Mouse (Mus musculus): ENCODE measurements around the gene Pkn2. TPM values are rescaled to one million over a fixed set of nuclear protein-coding genes. Genes with fewer than 3 reads are reported as not detected.

Gene Pkn2
- polyA plus RNA-seq (2012; rRNA removed): 12.7 and 13.6 TPM in 2 replicates

DNA sequence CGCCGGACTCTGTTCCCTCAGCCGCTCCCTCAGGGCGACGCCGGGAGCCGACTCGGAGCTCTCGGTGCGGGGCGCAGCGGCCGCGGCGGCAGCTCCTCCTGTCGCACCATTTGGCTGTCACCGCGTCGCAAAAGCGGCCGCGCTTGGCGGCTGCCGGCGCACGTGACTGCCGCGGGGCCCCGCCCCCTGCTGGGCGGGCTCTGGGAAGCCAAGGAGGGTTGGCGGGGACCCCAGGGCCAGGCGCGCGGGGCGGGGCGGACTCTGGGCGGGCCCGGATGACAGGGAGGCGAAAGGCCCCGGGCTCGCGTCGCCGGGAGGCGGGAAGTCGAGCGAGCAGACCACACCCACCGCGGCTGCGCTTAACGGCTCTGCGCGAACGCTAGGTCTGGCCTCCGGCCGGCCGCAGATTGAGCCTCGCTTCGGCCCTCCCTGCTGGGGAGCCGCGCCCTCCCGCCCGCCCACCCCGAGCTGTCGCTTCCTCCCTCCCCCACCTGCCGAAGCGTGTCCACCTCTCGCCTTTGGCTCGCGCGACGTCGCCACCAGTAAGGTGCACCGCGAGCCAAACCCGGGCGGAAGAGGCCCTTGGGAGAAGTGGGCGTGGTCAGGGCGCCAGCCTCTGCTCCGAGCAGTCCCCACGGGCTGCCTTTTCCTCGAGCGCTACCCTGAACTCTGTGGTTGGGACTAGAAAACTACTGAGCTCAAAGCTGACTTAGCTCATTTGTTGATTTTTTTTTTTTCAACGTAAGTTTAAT, at the start of gene Pkn2:
TSS of gene Pkn2 (minus strand) at position 133 of the 752 bp plus-strand sequence.
- Histone ChIP-seq H3K4me3 (ENCODE audit: insufficient read depth, low read depth, low read length) (peak within 1 kb of the TSS; percentile 97), H3K36me3 (ENCODE audit: control insufficient read depth, insufficient read depth, low read length) (no peaks in the 10 kb centered on the region), H3K27ac (ENCODE audit: insufficient read depth, low read depth, low read length) (peak within 1 kb of the TSS; percentile 78), H3K4me1 (ENCODE audit: control insufficient read depth, insufficient read depth, low read length) (peaks cover 2% of the 10 kb centered on the region; the same call in 1 of the 2 replicates), H3K27me3 (replicated peaks; ENCODE audit: control insufficient read depth, insufficient read depth, low read length) (no peaks in the 10 kb centered on the region)
- peak; percentile 99 for DNase-seq
- WGBS: under 1% methylated on average over 83 of the region's 84 CpGs
- TF ChIP-seq CTCF (conservative IDR thresholded peaks at IDR 0.05; ENCODE audit: insufficient read depth, insufficient read length, low read depth, low read length) (no peak), POLR2A (IDR thresholded peaks at IDR 0.05; ENCODE audit: low read depth, low read length) (peak; percentile 75)

GRCm38 (mm10) chr3:142929906-142930305, 48.1 kb upstream of the Pkn2 start:
- TF ChIP-seq CTCF (conservative IDR thresholded peaks at IDR 0.05; ENCODE audit: insufficient read depth, insufficient read length, low read depth, low read length) (no peak), POLR2A (IDR thresholded peaks at IDR 0.05; ENCODE audit: low read depth, low read length) (no peak)
- H3K4me3 ChIP-seq (ENCODE audit: insufficient read depth, low read depth, low read length): no peak overlapping the region
- no peaks in the 10 kb centered on the region for H3K27me3 ChIP-seq (replicated peaks; ENCODE audit: control insufficient read depth, insufficient read depth, low read length)
- 70% methylated on average over 2 of the region's 2 CpGs for WGBS
- no peak overlapping the region for H3K27ac ChIP-seq (ENCODE audit: insufficient read depth, low read depth, low read length)
- no peak for DNase-seq
- H3K4me1 ChIP-seq (ENCODE audit: control insufficient read depth, insufficient read depth, low read length): no peaks in the 10 kb centered on the region
- no peaks in the 10 kb centered on the region for H3K36me3 ChIP-seq (ENCODE audit: control insufficient read depth, insufficient read depth, low read length)

DNA sequence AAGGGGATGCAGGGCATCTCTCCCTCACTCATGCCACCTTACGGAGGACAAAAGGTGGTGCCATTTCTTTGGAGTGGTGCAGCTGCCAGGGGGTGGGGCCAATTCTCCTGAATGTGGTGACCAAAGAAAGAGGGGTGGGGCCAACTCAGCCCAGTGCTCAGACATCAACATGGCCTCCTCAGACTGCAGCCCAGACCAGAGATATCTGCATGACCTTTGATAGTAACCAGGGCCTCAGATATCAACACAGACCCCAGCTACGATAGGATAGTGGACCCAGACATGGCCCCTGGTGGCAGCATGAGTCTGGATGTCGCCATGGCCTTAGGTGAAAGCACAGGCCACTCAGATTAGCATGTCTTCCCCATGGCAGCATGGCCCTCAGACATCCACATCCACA, 45.5 kb upstream of the Pkn2 start:
- H3K27ac ChIP-seq (ENCODE audit: insufficient read depth, low read depth, low read length): no peak overlapping the region
- no peaks in the 10 kb centered on the region for H3K4me1 ChIP-seq (ENCODE audit: control insufficient read depth, insufficient read depth, low read length)
- no peaks in the 10 kb centered on the region for H3K36me3 ChIP-seq (ENCODE audit: control insufficient read depth, insufficient read depth, low read length)
- no peak overlapping the region for H3K4me3 ChIP-seq (ENCODE audit: insufficient read depth, low read depth, low read length)
- TF ChIP-seq CTCF (conservative IDR thresholded peaks at IDR 0.05; ENCODE audit: insufficient read depth, insufficient read length, low read depth, low read length): no peak
- no peak for TF ChIP-seq POLR2A (IDR thresholded peaks at IDR 0.05; ENCODE audit: low read depth, low read length)
- no peaks in the 10 kb centered on the region for H3K27me3 ChIP-seq (replicated peaks; ENCODE audit: control insufficient read depth, insufficient read depth, low read length)
- WGBS: 91% methylated on average over 3 of the region's 3 CpGs
- DNase-seq: no peak

DNA sequence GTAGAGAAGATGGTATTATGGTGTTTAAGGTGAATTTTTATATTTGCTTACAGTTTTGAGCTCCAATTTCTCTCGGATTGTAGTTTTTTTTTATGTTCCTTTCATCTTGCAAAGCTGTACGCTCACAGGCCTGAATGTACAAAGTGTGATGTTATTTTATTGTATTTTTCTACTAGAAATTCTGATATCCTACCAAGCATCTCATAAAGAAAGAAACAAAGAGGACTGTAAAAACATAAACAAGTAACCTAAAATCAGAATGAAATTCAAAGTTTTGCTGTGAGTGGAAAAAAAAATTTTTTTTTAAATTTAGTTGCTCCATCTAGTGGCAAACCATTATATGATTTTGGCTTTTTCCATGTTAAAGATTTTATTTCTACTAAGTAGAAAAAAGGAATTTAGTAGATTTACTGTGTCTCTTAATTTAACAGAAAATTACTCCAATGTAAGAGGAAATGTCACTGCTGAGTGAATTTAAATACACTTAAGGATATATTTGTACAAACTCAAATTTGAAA, 43.1 kb upstream of the Pkn2 start:
- no peak for DNase-seq
- Histone ChIP-seq H3K36me3 (ENCODE audit: control insufficient read depth, insufficient read depth, low read length) (no peaks in the 10 kb centered on the region), H3K27me3 (replicated peaks; ENCODE audit: control insufficient read depth, insufficient read depth, low read length) (no peaks in the 10 kb centered on the region), H3K4me1 (ENCODE audit: control insufficient read depth, insufficient read depth, low read length) (no peaks in the 10 kb centered on the region), H3K4me3 (ENCODE audit: insufficient read depth, low read depth, low read length) (no peak overlapping the region), H3K27ac (ENCODE audit: insufficient read depth, low read depth, low read length) (no peak overlapping the region)
- WGBS: 66% methylated on average over 2 of the region's 2 CpGs
- TF ChIP-seq CTCF (conservative IDR thresholded peaks at IDR 0.05; ENCODE audit: insufficient read depth, insufficient read length, low read depth, low read length): no peak
- TF ChIP-seq POLR2A (IDR thresholded peaks at IDR 0.05; ENCODE audit: low read depth, low read length): no peak

DNA sequence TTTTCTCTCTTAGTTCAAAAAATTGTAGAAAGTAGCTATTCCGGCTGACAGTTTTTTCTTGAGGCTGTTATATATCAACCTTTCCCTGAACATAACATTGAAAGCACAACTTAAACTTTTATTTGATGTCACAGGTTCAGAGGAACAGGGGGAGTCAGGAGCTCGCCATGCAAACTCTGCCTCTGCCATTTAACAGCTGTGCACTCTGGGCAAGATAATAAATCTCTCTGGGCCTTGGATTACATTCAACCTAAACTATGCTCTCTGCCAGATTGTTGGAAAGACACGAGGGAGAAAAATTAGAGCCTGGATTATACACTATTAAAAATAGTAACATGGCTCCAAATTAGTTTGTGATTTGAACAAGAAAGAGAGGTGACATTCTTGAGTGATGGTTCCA, 37.3 kb upstream of the Pkn2 start:
- Histone ChIP-seq H3K4me1 (ENCODE audit: control insufficient read depth, insufficient read depth, low read length) (peaks cover 7% of the 10 kb centered on the region), H3K27ac (ENCODE audit: insufficient read depth, low read depth, low read length) (no peak overlapping the region), H3K4me3 (ENCODE audit: insufficient read depth, low read depth, low read length) (no peak overlapping the region), H3K36me3 (ENCODE audit: control insufficient read depth, insufficient read depth, low read length) (no peaks in the 10 kb centered on the region), H3K27me3 (replicated peaks; ENCODE audit: control insufficient read depth, insufficient read depth, low read length) (no peaks in the 10 kb centered on the region)
- DNase-seq: no peak
- no peak for TF ChIP-seq POLR2A (IDR thresholded peaks at IDR 0.05; ENCODE audit: low read depth, low read length)
- no peak for TF ChIP-seq CTCF (conservative IDR thresholded peaks at IDR 0.05; ENCODE audit: insufficient read depth, insufficient read length, low read depth, low read length)
- WGBS: 49% methylated on average over 3 of the region's 3 CpGs

DNA sequence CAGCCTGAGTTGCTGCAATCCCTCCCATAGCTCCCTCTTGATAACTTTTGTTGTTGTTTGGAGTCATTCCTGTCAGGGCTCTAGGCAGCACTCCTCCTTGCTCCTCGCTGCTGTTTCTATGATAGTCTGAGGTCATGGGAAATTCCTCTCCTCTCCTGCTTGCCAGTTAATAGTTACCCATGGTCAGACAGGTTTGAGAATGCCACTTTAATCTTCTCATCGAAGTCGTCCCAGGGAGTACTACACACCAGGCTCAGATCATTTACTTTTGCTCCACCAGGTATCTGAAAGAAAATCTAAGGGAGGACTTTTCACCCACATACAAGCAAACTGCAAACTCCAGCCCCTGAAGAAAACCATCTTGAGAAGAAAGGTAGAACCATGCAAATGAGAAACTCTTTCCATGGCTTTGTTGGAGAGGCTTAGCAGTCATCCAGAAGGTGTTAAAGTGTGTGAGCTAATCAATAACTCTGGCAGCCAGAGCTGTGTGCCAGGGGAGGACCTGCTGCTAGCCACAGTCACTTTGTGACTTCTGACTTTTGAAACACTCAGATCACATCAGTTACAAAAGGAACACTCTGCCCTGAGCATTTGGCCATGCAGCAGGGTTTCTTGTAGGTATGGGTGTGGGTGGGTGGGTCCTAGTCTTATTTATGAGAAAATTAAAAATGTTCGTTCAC, 36.1 kb upstream of the Pkn2 start:
- peak; percentile 87 for DNase-seq
- H3K27me3 ChIP-seq (replicated peaks; ENCODE audit: control insufficient read depth, insufficient read depth, low read length): no peaks in the 10 kb centered on the region
- H3K27ac ChIP-seq (ENCODE audit: insufficient read depth, low read depth, low read length): peak overlapping the region; percentile 81
- H3K36me3 ChIP-seq (ENCODE audit: control insufficient read depth, insufficient read depth, low read length): no peaks in the 10 kb centered on the region
- WGBS: 26% methylated on average over 4 of the region's 4 CpGs
- peaks cover 7% of the 10 kb centered on the region for H3K4me1 ChIP-seq (ENCODE audit: control insufficient read depth, insufficient read depth, low read length)
- no peak overlapping the region for H3K4me3 ChIP-seq (ENCODE audit: insufficient read depth, low read depth, low read length)
- no peak for TF ChIP-seq POLR2A (IDR thresholded peaks at IDR 0.05; ENCODE audit: low read depth, low read length)
- TF ChIP-seq CTCF (conservative IDR thresholded peaks at IDR 0.05; ENCODE audit: insufficient read depth, insufficient read length, low read depth, low read length): no peak

- Histone ChIP-seq H3K4me3 (ENCODE audit: insufficient read depth, low read depth, low read length) (no peak overlapping the region), H3K27ac (ENCODE audit: insufficient read depth, low read depth, low read length) (peak overlapping the region; percentile 81), H3K4me1 (ENCODE audit: control insufficient read depth, insufficient read depth, low read length) (peaks cover 7% of the 10 kb centered on the region), H3K27me3 (replicated peaks; ENCODE audit: control insufficient read depth, insufficient read depth, low read length) (no peaks in the 10 kb centered on the region), H3K36me3 (ENCODE audit: control insufficient read depth, insufficient read depth, low read length) (no peaks in the 10 kb centered on the region)
- DNase-seq: peak; percentile 63
- WGBS: 44% methylated on average over 4 of the region's 4 CpGs
- TF ChIP-seq POLR2A (IDR thresholded peaks at IDR 0.05; ENCODE audit: low read depth, low read length) (no peak), CTCF (conservative IDR thresholded peaks at IDR 0.05; ENCODE audit: insufficient read depth, insufficient read length, low read depth, low read length) (no peak)
Measured at GRCm38 (mm10) chr3:142917171-142917570, 35.4 kb upstream of the Pkn2 start.
